In the genomic region with DNA sequence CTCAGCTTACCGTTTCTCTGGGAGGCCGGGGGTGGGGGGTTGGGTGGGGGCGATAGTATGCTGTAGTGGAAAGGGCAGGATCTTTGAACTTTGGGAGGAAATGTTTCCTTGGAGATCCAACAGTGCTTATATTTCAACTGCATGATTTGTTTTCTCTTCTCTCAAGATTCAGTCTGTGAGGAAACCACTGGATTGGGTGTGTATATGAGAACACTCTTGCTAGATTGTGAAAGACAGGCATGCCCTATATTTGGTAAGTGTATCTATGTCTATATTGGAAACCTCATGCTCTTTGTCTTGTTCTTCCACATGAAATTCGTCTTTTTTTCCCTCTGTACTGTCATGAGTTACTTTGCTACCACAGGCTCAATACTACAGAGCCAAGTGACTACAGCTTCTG, we compare ENCODE assay signal across 23 mouse cellular contexts. TPM values are rescaled to one million over a fixed set of nuclear protein-coding genes. Genes with fewer than 3 reads are reported as not detected.
"Had no signal": no experiment of that assay in that cellular context is flagged by ENCODE, and none has a peak within 500 bp of the region (broad histone marks: within the 10 kb centered on the region; RNA-seq: fewer than 3 reads in every experiment).

No protein-coding gene starts in this region.

- H3K27me3 ChIP-seq: limb, embryonic 13.5 days; midbrain, embryonic 15.5 days; neural tube, embryonic 13.5 days had no signal

- H3K27ac ChIP-seq: limb, embryonic 13.5 days; liver, embryonic 14.5 days; midbrain, embryonic 10.5 days; midbrain, embryonic 15.5 days; neural tube, embryonic 13.5 days had no signal

- H3K4me2 ChIP-seq: limb, embryonic 13.5 days; lung, embryonic 14.5 days; midbrain, embryonic 15.5 days; neural tube, embryonic 13.5 days had no signal

- H3K9me3 ChIP-seq: limb, embryonic 13.5 days; midbrain, embryonic 10.5 days; midbrain, embryonic 15.5 days; neural tube, embryonic 13.5 days had no signal

- H3K4me1 ChIP-seq: midbrain, embryonic 10.5 days; midbrain, embryonic 15.5 days; neural tube, embryonic 13.5 days had no signal

- H3K9ac ChIP-seq: limb, embryonic 13.5 days; liver, embryonic 14.5 days; liver, postnatal 0 days; lung, embryonic 14.5 days; midbrain, embryonic 15.5 days; neural tube, embryonic 13.5 days had no signal

- H3K36me3 ChIP-seq: limb, embryonic 13.5 days; midbrain, embryonic 10.5 days; midbrain, embryonic 15.5 days; neural tube, embryonic 13.5 days had no signal

- H3K4me3 ChIP-seq: limb, embryonic 13.5 days; megakaryocyte, embryonic 14.5 days; midbrain, embryonic 10.5 days; midbrain, embryonic 15.5 days; myocyte; neural tube, embryonic 13.5 days had no signal

- ATAC-seq: liver, postnatal 0 days; midbrain, embryonic 15.5 days had no signal

- DNase-seq: kidney, adult 18-20 months; kidney, adult 9 months; kidney, postnatal 14 days; left cerebral cortex, postnatal 4 days; liver, postnatal 0 days; lung, embryonic 14.5 days; retina, postnatal 1 day; thymus, adult 18-20 months; thymus, postnatal 36 days had no signal

RNA-seq across cellular contexts. Expression of a gene that starts 0.6 kb away (rescaled TPM):
- polyA plus RNA-seq: kidney, embryonic 16.5 days; liver, adult 2 months; liver, embryonic 14.5 days; liver, postnatal 0 days; lung, embryonic 14.5 days; midbrain, embryonic 15.5 days; neural tube, embryonic 13.5 days; small intestine, adult 2 months; spleen, adult 2 months; stomach, embryonic 16.5 days; urinary bladder, adult 2 months had no signal

RNA-seq across cellular contexts. Expression of a gene that starts 46.4 kb away (rescaled TPM):
- polyA plus RNA-seq: kidney, embryonic 16.5 days; limb, embryonic 13.5 days; liver, adult 2 months; liver, embryonic 14.5 days; liver, postnatal 0 days; lung, embryonic 14.5 days; midbrain, embryonic 10.5 days; midbrain, embryonic 15.5 days; myocyte; neural tube, embryonic 13.5 days; small intestine, adult 2 months; spleen, adult 2 months; stomach, embryonic 16.5 days; testis, adult 2 months; urinary bladder, adult 2 months had no signal
